Mouse (Mus musculus): Measurements from ENCODE around the gene Tcl1b2.
"Not testable (repeated sequence)": the region's sequence is repeated elsewhere in the genome, so short reads cannot be mapped to it uniquely, and the experiment has no call there.

The Tcl1b2 gene

DNA sequence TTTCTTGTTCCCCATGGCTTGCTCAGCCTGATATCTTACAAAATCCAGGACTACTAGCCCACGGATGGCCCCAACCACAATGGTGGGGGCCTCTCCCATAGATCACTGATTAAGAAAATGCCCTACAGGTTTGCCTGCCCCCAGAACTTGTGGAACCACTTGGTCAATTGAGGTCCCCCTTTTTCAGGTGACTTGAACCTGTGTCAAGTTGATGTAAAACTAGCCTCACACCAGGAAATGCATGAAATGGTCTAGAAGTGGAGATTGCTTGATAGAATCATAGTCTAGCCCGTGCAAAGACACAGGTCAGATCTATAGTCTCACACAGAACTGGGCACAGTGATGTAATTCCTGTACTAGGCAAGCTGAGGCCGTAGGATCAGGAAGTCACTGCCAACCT is at the start of gene Tcl1b2:
Tcl1b2 (plus strand) TSS at position 301 of the 400 bp plus-strand sequence.
- DNase-seq: no peak

DNA sequence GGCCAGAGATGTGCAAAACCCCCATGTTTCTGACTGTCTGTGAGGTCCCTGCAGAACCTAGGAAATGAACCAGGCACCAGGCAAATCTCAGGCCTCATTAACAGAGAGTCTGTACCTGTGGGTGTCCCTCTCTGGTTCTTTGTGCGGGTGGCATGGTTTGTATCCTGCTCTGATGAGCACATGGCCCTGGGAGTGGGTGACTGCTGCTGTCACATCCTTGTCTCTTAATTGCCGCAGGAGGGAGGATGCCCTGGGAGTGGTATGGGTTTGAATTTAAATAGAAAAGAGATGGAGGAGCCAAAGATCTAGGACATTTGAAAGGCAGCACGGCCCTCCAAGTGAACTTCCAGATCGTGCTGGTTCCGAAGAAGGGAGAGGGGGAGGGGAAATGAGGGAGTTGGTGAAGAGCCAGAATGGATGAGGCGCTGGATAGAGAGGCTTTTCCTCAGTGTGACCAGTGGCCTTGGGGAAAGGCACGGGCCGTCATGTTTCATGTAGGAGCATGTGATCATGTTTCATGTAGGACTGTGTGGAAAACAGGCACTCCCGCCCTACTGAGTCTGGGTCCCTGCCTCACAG is 46.3 kb upstream of the Tcl1b2 start:
- peak; percentile 9 for DNase-seq

DNA sequence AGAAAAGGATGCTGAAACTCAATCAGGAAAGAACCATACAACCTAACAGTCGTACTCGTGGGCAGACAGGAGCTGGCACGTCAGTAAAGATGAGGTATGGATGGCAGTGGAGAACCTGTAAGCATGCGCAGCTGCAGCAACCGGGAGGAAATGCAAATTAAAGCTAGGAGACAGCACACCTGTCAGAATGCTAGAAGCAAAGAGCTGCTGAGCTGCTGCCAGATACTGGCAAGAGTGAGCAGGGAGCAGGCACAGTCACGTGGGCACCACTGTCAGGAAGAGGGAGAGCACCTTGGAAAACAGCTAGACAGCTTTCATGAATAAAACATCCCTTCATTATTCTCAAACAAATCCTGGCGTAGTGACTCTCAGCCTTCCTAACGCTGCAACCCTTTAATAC is 42.9 kb upstream of the Tcl1b2 start:
- DNase-seq: no peak

DNA sequence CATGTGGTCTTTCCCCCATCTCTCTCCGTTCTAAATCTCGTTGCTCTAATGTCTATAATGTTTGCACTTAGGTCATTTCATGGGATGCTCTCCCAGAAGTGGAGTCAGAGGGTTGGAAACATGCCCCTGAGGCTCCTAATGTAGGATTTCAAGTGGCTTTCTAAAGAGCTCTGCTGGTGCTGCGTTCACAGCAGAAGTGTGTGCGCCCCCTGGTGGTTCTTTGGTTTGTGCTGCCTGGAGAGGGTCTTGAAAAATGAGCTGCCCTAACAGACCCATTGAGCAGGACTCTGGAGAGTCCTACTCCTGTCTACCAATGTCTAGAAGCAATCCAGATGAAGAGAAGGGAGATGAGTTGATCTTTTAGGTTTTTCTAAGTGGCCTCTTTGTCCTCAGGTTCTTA is 41.8 kb upstream of the Tcl1b2 start:
- DNase-seq: peak; percentile 65

DNA sequence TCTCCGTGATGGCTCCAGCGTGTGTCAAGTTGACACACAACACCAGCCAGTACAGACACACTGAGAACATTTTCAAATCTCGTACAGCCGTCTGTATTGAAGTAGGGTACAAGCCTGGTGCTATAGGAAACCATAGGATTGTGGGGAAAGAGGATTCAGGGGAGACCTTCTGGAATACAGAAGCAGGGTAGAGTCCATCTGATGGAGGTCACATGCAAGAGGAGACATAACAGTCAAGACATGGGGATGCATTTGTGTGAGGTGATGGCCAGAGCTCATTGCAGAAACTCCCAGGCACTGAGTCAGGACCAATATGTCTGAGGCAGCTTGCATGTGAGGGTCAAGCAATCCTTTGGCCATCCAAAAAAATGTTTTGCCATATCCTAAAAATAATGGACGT is 40.5 kb upstream of the Tcl1b2 start:
- DNase-seq: no peak

DNA sequence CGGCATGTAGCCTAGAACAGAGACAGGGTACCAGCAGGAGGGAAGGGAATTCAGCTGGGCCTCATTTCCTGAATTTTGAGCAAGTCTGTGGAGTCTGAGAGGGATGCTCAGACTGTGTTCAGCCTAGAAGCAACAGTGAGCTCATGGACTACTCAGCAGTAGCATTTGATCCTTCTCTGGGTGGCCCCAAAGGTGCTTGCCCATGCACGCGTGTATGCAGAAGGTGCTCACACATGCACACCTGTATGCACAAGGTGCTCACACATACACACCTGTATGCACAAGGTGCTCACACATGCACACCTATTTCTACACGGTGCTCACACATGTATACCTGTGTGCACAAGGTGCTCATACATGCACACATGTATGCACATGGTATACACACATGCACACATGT is 37.0 kb upstream of the Tcl1b2 start:
- no peak for DNase-seq

DNA sequence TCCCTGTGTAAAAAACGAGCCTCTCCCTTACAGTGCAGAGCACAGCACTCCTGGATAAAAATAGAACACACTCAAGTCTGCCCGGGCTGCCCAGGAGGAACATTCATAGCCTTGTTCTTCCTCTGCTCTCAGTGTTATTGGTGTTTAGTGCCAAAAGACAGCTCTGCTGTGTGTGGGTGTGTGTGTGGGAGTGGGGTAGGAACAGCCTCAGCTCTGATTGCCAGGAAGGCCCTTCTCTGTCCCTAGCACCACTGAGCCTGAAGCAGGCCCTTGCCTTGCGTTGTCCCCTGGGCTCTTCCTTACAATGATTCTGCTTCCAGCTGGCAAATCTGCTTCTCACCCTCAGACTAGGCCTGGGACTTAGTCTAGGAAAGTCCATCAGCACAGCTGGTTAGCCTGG is 36.4 kb upstream of the Tcl1b2 start:
- no peak for DNase-seq

DNA sequence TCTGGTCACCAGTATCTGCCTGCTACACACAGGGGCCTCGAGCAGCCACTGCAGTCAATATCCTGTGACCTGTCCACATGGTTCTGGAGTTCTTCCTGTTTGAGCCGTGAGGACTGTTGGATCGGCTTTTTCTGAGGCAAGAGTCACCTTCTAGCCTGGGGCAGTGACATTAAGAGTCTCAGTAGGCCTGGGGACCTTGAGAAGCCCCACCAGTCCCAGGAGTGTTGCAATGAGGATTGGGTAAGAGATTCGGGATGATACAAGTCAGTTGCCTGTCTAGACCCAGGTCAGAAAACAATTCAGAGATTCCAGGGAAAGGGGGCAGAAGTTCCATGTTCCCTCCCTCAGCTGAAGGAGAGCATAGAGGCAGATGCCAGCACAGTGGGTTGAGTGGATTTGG is 36.0 kb upstream of the Tcl1b2 start:
- DNase-seq: no peak

DNA sequence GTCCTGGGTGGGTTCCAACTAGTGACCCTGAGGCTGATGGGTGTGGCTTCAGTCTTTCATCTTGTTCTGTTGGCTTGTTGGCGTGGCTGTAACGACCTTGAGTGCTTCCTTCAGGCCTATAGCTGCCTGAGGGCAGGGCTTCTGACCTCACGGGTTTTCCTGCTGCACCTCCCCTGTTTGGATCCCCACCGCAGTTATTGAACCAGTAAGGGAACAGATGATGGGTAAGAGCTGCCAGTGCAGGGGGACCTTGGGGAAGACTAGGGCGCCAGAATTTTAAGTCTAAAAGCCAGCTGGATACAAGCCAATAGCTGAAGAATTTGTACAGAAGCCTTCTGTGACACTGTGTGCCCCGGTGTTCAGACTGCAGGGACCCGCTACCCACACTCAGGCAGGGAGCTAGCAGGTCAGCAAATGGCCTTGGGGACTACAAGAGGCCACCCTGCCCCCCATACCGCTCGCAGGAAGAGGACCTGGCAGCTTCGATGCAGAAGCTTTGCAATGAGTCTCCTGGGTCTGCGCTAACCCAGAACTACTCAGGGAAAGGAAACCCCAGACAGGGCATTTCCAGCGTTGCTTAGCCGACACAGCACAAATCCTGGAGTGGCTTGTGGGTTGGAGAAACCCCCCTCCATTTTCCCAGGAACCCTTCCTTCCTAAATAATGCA is 33.4 kb upstream of the Tcl1b2 start:
- DNase-seq: no peak

DNA sequence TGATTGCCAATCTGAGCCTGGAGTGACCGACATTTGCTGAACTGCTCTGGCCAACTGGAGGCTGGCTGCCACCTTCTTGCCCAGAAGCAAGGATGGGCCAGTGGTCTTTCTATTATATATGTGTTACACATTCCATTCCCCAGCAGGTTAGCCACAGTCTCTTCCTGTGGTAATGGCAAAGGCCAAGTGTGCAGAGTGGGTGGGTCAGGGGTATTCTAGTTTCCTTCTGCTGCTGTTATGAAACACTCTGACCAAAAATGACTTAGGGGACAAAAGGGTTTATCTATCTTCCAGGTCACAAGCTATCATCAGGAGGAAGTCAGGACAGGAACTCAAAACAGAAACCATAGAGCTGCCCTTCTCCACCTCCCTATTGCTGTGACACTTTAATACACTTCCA is 29.2 kb upstream of the Tcl1b2 start:
- no peak for DNase-seq

DNA sequence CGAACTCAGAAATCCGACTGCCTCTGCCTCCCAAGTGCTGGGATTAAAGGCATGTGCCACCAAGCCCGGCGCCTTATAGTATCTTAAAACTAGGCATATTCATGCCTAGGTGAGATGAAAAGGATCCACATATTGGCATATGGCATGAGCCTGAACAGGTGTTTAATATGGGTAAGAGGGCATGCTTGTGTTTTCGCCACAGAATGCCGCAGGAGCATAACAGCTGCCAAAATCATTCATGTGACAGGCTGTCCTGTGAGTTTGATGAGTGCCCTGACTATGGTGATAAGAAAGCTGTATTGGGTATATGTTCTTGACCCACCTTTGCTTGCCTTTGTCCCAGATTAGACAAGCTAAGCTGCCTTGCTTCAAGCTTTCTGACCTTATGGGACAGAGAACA is 20.5 kb upstream of the Tcl1b2 start:
- DNase-seq: no peak

DNA sequence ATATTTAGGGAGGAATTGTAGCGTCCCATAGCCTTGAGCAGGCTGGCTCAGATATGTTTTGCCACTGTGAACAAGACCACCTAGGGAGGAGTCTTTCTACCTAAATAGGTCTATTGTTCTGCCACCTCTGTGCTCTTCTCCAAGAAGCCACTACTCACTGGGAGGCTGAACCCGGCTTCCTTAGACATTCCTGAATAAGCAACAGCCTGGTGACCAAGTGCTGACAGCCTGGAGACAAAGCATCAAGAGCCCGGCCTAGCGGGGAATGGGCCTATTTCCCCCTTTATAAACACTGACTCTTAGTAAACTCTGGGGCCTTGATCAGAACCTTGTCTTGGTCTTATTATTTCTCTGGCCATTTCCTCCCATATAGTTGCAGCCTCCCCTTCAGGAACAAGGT is 19.3 kb upstream of the Tcl1b2 start:
- DNase-seq: no peak

DNA sequence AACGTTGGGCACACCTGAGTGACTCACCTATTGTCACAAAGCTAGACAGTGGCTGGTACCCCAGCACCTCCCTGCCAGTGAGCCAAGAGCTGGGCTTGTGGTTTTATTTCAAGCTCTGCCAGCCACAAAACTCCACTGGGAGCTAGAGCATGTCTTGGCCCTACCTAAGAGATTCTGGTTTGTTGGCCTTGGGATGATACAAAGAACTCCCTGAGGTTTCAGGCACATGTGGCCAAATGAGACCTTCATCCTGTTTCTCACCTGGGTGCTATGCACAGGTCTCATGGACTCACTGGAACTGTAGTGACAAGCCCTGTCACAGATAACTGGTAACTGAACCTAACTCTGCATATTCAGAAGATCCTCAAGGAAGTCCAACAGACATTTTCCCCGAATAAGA is 18.2 kb upstream of the Tcl1b2 start:
- no peak for DNase-seq

DNA sequence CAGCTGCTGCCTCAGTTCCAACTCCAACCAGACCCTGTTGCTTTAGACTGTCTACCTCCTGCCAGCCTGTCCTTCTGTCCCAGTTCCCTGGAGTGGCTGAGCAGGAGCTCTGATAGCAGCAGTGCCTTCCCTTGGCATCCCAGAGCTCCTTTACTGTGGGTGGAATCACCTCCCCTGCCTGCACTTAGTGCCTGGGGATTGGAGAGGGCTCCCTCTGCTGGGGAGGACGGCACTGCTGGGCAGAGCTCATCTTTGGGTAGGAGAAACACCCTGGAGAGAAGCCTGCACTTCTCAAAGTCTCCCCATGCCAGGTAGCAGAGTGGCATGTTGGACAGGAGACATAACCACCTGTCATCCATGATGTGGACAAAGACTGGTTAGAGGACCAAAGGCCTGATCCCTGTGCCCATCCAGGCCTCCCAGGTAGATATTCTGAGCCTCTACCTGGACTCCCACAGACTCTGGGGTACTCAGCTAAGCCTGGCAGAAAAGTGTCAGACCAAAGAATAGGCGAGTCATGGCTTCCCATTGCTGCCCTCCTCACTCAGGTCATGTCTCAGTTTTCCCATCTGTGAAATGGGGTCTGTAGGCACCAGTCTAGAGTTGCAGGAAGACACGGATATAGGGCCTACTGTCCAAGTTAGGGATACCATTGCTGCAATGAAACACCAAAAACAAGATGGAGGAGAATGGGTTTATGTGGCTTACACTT is 16.2 kb upstream of the Tcl1b2 start:
- DNase-seq: not testable (repeated sequence)

DNA sequence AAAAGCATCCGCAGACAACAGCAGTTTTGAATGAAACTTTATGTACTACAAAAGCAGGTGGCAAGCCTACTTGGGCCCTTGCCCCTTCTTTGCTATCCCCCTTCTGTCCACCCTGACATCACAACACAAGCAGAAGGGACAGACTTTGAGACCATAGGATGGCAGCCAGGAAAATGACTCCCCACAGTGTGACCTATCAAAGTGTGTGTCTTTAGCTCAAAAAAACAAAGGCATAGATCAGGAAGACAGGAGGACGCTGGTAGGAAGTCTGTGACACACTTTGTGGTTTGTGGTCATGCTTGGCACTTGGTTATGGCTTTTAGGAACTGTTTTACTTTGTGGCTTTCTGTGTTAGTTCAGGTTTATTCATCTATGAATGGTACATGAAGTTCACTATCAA is 11.6 kb upstream of the Tcl1b2 start:
- not testable (repeated sequence) for DNase-seq

DNA sequence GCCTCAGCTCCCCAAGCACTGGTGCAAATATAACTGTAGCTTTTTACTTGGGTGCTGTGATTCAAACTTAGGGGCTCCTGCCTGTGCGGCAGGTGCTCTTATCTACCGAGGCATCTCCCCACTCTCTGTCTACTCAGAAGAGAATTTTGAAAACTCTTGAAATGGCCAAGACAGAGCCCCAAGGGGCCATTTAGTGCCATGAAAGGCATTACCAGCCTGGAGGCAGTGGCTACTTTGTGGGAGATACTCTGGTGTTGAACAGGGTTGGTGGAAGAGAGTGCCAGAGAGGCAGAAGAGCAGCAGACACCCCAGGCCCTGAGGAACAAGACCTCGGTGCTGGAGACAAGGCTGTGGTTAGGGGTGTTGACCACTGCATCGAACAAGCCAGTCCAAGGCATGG is 11.0 kb upstream of the Tcl1b2 start:
- DNase-seq: not testable (repeated sequence)

DNA sequence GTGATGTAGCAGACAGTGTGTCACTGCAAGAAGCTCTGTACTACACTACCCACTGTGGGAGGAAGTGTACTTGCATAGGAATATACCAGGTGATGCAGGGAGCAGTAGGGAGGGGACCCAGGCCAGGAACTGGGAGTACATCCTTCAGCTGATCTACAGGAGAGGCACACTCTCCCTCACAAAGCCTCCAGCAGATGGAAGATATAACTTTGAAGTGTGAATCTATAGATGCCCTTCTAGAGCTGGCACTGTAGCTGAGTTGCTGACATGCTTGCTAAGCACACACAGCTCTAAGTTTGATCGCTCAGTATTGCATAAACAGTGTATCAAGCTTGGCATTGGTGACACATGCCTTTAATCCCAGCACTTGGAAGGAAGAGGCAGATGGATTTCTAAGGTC is 8.1 kb upstream of the Tcl1b2 start:
- DNase-seq: not testable (repeated sequence)

DNA sequence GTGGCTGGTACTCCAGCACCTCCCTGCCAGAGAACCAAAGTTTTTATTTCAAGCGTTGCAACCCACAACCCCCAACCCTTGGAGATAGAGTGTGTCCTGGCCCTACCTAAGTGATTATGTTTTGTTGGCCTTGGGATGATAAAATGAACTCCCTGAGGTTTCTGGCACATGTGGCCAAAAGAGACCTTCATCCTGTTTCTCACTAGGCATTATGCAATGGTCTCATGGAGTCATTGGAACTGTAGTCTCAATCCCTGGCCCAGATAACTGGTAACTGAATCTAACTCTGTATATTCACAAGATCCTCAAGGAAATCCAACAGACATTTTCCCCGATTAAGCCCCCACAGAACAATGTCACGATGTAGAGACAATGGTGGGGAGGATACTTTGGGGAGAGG is 2.7 kb upstream of the Tcl1b2 start:
- DNase-seq: no peak

DNA sequence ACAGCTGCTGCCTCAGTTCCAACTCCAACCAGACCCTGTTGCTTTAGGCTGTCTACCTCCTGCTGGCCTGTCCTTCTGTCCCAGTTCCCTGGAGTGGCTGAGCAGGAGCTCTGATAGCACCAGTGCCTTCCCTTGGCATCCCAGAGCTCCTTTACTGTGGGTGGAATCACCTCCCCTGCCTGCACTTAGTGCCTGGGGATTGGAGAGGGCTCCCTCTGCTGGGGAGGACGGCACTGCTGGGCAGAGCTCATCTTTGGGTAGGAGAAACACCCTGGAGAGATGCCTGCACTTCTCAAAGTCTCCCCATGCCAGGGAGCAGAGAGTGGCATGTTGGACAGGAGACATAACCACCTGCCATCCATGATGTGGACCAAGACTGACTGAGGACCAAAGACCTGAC is 886 bp upstream of the Tcl1b2 start:
- DNase-seq: not testable (repeated sequence)

DNA sequence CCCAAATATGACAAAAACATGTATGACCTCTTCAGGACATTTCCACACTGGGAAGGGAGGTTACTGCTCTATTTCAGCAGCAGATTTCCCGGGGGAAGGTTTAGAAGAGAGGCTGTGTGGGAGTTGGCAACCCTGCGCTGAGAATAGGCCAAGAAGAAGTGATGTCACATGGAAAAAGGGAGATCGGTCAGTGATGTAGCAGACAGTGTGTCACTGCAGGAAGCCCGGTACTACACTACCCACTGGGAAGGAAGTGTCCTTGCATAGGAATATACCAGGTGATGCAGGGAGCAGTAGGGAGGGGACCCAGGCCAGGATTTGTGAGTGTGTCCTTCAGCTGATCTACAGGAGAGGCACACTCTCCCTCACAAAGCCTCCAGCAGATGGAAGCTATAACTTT is 9.5 kb downstream of the Tcl1b2 start:
- not testable (repeated sequence) for DNase-seq

DNA sequence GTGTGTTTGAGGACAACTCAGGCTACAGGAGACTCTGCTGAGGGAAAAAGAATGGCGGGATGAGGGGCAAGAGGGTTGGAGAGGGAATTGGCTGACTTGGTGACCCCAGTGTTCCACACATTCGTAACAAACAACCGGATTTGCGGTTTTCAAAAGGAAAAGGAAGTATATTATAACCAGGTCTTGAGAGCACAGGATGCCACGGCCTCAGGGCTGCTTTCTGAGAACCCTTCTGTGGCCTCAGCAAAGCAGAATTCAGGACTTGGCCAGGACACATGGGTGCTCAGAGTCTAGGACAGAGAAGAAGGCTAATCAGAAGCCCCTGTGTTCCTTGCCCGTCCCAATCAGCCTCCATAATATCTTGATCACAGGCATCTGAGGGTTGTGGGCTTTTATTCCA is 13.0 kb downstream of the Tcl1b2 start:
- DNase-seq: no peak

DNA sequence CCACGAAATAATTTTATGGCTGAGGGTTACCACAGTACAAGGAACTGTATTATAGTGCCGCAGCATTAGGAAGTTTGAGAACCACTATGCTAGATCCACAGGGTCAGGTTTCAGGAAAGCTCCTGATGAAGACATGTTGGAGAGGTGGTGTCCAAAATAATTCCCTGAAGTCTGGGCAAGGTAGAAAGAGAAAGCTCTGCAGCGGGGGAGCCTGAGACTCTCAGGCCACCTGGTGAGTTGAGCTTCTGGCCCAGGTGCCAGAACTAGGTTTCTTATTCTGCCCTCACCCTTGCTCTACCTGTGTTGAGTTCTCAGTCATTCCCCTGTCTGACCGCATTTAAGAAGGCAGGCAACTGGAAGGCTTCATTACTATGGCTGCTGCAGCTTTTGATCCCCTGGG is 13.6 kb downstream of the Tcl1b2 start, which contains the start of gene Tcl1b1:
Tcl1b1 (plus strand) TSS at position 301 of the 400 bp plus-strand sequence.
- no peak for DNase-seq

DNA sequence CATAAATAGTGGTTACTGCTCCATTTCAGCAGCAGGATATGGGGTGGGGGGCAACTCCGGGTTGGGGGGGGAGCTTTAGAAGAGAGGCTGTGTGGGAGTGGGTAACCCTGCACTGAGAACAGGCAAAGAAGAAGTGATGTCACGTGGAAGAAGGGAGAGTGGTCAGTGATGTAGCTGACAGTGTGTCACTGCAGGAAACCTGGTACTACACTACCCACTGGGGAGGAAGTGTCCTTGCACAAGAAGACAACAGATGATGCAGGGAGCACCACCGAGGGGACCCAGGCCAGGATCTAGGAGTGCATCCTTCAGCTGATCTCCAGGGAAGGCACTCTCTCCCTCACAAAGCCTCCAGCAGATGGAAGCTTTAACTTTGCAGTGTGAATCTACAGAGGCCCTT is 20.9 kb downstream of the Tcl1b2 start:
- DNase-seq: no peak

DNA sequence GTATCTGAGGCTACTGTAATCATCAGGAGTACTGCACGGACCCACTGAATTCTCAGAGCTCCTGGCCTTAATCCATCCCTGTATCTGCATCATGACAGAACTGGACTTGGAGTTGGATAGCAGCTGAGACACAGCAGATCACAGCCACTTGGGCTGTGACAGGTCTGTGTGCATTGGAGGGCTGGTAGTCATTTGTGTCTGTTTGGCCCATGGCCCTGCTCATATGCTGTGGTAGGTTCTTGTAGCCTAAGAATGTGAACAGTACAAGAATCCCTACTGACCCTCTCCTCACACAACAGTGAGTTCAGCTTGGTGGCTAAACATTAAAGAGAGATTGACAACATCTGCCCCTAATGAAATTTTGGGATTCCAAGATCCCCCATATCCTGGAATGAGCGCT is 27.6 kb downstream of the Tcl1b2 start:
- no peak for DNase-seq
